Mouse (Mus musculus) megakaryocyte progenitor cell, adult 5-6 weeks (primary cell): ENCODE measurements around the gene Gm3453. TPM values are rescaled to one million over a fixed set of nuclear protein-coding genes. Genes with fewer than 3 reads are reported as not detected.
"Not testable (repeated sequence)": the region's sequence is repeated elsewhere in the genome, so short reads cannot be mapped to it uniquely, and the experiment has no call there.

Experiments used
- ATAC-seq: replicated peaks from 2 replicates; pipeline ENCODE4 v1.8.0; 2016; ENCODE audit warnings: mild to moderate bottlenecking, moderate TSS enrichment, inconsistent platforms; ENCODE audit not compliant: poor library complexity
- total RNA-seq, 2 experiments: library from RNA; stranded (forward) in 1 of 2; stranded (reverse) in 1 of 2; fragments of 157-497, 149-512 nt in 1 of 2; fragments of 200-1000 nt in 1 of 2; gene quantifications; 2 replicates each; pipeline versions ENCODE4 v1.2.3 to v1.2.4; 2015 to 2017

Gene Gm3453
- not detected in 2 replicates for total RNA-seq (2015)
- not detected in 2 replicates for total RNA-seq (2017)

- not testable (repeated sequence) for ATAC-seq
Measured at GRCm38 (mm10) chr14:5979037-5979436, at the start of gene Gm3453. TSS of gene Gm3453 (minus strand) at chr14:5979137.

GRCm38 (mm10) chr14:5987136-5987535, 8.2 kb upstream of the Gm3453 start:
- not testable (repeated sequence) for ATAC-seq

GRCm38 (mm10) chr14:5962441-5962840, 16.5 kb downstream of the Gm3453 start:
- ATAC-seq = not testable (repeated sequence)

- not testable (repeated sequence) for ATAC-seq
Measured at GRCm38 (mm10) chr14:5961635-5962034, 17.3 kb downstream of the Gm3453 start, which contains the start of gene Gm3248. TSS of gene Gm3248 (minus strand) at chr14:5961745.

- not testable (repeated sequence) for ATAC-seq
Measured at GRCm38 (mm10) chr14:5961102-5961501, 17.8 kb downstream of the Gm3453 start.

- ATAC-seq = not testable (repeated sequence)
Measured at GRCm38 (mm10) chr14:5960479-5960878, 18.5 kb downstream of the Gm3453 start.

GRCm38 (mm10) chr14:5923276-5923675, 55.7 kb downstream of the Gm3453 start:
- not testable (repeated sequence) for ATAC-seq

Other genes with a start within 250 kb of the Gm3453 start
- gene Gm3373, start 237.6 kb downstream of the Gm3453 start, total RNA-seq (2015) = not detected in 2 replicates
- not detected in 2 replicates for gene Gm3373, start 237.6 kb downstream of the Gm3453 start, total RNA-seq (2017)
- gene Gm3383, start 171.2 kb downstream of the Gm3453 start, total RNA-seq (2015) = 0.76 and 1.4 TPM in 2 replicates
- 0.91 and 1.00 TPM in 2 replicates for gene Gm3383, start 171.2 kb downstream of the Gm3453 start, total RNA-seq (2017)
- not detected in 2 replicates for gene Gm3424, start 148.8 kb downstream of the Gm3453 start, total RNA-seq (2015)
- not detected in 2 replicates for gene Gm3424, start 148.8 kb downstream of the Gm3453 start, total RNA-seq (2017)
- gene Gm8237, start 98.8 kb downstream of the Gm3453 start, total RNA-seq (2015) = not detected in 2 replicates
- not detected in 2 replicates for gene Gm8237, start 98.8 kb downstream of the Gm3453 start, total RNA-seq (2017)
- gene Gm3248, start 17.4 kb downstream of the Gm3453 start, total RNA-seq (2015) = not detected in 2 replicates
- not detected in 2 replicates for gene Gm3248, start 17.4 kb downstream of the Gm3453 start, total RNA-seq (2017)
- gene Gm6337, start 79.1 kb upstream of the Gm3453 start, total RNA-seq (2015) = not detected in 2 replicates
- not detected in 2 replicates for gene Gm6337, start 79.1 kb upstream of the Gm3453 start, total RNA-seq (2017)
- not detected in 2 replicates for gene Gm8206, start 114.8 kb upstream of the Gm3453 start, total RNA-seq (2015)
- 1.9 TPM in 1 of 2 replicates, not detected in the other for gene Gm8206, start 114.8 kb upstream of the Gm3453 start, total RNA-seq (2017)
- 0.27 and 0.29 TPM in 2 replicates for gene Gm3468, start 129.5 kb upstream of the Gm3453 start, total RNA-seq (2015)
- gene Gm3468, start 129.5 kb upstream of the Gm3453 start, total RNA-seq (2017) = 0.17 and 0.62 TPM in 2 replicates
- gene Gm3476, start 146.7 kb upstream of the Gm3453 start, total RNA-seq (2015) = not detected in 2 replicates
- not detected in 2 replicates for gene Gm3476, start 146.7 kb upstream of the Gm3453 start, total RNA-seq (2017)
- not detected in 2 replicates for gene Gm21560, start 240.2 kb upstream of the Gm3453 start, total RNA-seq (2015)
- not detected in 2 replicates for gene Gm21560, start 240.2 kb upstream of the Gm3453 start, total RNA-seq (2017)